Mouse (Mus musculus) small intestine, adult 2 months (tissue): ENCODE data around the gene Tph1. TPM values are rescaled to one million over a fixed set of nuclear protein-coding genes. Genes with fewer than 3 reads are reported as not detected.
A peak's percentile ranks its signal among the peaks of the same experiment; 100 is the strongest.

Experiments used
- H3K27ac ChIP-seq: fragments of 200-500 bp; 2 replicates; pipeline ENCODE4 v1.5.1; 2012; ENCODE audit warnings: low read depth, low read length, control low read depth, inconsistent platforms; ENCODE audit not compliant: insufficient read depth
- H3K27me3 ChIP-seq: fragments of 200-500 bp; 2 replicates; pipeline ENCODE4 v1.6.1; 2012; ENCODE audit warnings: mild to moderate bottlenecking, moderate library complexity, low read length, inconsistent platforms; ENCODE audit not compliant: control insufficient read depth, insufficient read depth
- H3K36me3 ChIP-seq: fragments of 200-500 bp; 2 replicates; pipeline ENCODE4 v1.6.1; 2012; ENCODE audit warnings: mild to moderate bottlenecking, low read length, control low read depth, inconsistent platforms; ENCODE audit not compliant: control insufficient read depth, insufficient read depth
- H3K4me1 ChIP-seq: fragments of 200-500 bp; 2 replicates; pipeline ENCODE4 v1.6.1; 2012; ENCODE audit warnings: low read length, inconsistent platforms, mixed read lengths; ENCODE audit not compliant: control insufficient read depth, insufficient read depth, insufficient read length
- H3K4me3 ChIP-seq: fragments of 200-500 bp; 2 replicates; pipeline ENCODE4 v1.5.1; 2012; ENCODE audit warnings: low read depth, mild to moderate bottlenecking, control low read depth, inconsistent platforms, low read length, moderate library complexity
- CTCF ChIP-seq: fragments of 200-500 bp; IDR thresholded peaks from 2 replicates; pipeline ENCODE4 v1.5.1; 2012; ENCODE audit warnings: low read depth, mild to moderate bottlenecking, control low read depth, inconsistent platforms, low read length, moderate library complexity, mixed read lengths; ENCODE audit not compliant: insufficient replicate concordance, insufficient read length; ENCODE audit errors: extremely low read depth
- POLR2A ChIP-seq: fragments of 200-500 bp; IDR thresholded peaks from 2 replicates; pipeline ENCODE4 v1.6.1; 2012; ENCODE audit warnings: low read depth, mild to moderate bottlenecking, control low read depth, inconsistent platforms, low read length, moderate library complexity
- WGBS: fragments of 180-500 bp; shearing (Covaris S2); methylation state at CpG from one replicate; pipeline ENCODE4 v1.1.7; 2018; 5-methylcytosine and 5-hydroxymethylcytosine counted together
- polyA plus RNA-seq: library from polyadenylated mRNA; depleted of rRNA; stranded (reverse); fragments of >200 nt; gene quantifications from 2 replicates; pipeline ENCODE4 v1.2.3, GENCODE M21; 2012; rRNA removed

The Tph1 gene
- polyA plus RNA-seq = 1.6 and 2.2 TPM in 2 replicates

DNA sequence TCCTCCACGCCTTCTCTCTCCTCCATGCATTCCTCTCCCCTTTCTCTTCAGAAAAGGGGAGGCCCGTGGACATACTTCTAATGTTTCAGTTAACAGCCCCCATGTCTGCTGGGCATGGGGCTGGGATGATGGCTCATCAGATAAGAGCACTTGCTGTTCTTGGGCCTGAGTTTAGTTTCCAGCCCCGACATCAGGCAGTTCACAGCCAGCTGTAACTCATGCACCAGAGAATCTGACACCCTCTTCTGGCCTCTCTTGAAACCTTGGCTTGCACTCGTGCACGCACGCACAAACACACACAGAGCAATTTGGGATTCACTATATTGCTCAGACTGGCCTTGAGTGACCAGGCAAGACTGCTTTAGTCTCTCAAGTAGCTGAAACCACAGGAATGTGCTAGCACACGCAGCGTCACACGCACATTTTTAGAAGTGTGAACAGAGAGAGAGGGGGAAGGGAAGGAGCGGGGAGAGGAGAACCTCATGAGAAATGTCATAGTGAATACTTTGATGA lies at the start of gene Tph1:
Gene Tph1 (minus strand): TSS at position 378 of the 513 bp plus-strand sequence.
- peaks cover 5% of the 10 kb centered on the region for H3K27me3 ChIP-seq
- TF ChIP-seq POLR2A = no peak
- TF ChIP-seq CTCF = no peak
- no peaks in the 10 kb centered on the region for H3K4me1 ChIP-seq
- H3K36me3 ChIP-seq = no peaks in the 10 kb centered on the region
- WGBS = 41% methylated on average over 10 of the region's 10 CpGs
- no peak within 1 kb of the TSS for H3K4me3 ChIP-seq
- H3K27ac ChIP-seq = no peak within 1 kb of the TSS

DNA sequence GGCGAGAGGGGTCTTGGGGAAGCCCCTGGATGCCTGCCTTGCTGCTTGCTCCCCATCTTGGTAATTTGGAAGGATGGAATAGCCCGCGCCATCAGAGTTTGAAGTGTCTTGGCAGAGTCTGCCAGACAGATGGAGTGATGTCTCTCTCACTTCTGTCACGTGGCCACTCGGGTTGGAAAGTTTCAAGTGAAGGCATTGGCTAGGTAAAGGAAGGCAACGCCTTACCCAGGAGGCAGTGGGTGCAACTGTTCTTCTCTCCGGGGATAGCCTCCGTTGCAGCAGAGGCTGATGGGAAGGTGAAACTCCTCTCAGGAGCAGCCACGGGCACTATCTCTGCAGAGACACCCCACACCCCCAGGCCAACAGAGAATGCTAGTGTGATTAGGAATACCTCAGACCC lies 48.1 kb upstream of the Tph1 start:
- Histone ChIP-seq H3K36me3 (no peaks in the 10 kb centered on the region), H3K4me3 (no peak overlapping the region), H3K4me1 (peaks cover 18% of the 10 kb centered on the region), H3K27ac (no peak overlapping the region), H3K27me3 (no peaks in the 10 kb centered on the region)
- WGBS = 84% methylated on average over 9 of the region's 9 CpGs
- TF ChIP-seq POLR2A (no peak), CTCF (no peak)

DNA sequence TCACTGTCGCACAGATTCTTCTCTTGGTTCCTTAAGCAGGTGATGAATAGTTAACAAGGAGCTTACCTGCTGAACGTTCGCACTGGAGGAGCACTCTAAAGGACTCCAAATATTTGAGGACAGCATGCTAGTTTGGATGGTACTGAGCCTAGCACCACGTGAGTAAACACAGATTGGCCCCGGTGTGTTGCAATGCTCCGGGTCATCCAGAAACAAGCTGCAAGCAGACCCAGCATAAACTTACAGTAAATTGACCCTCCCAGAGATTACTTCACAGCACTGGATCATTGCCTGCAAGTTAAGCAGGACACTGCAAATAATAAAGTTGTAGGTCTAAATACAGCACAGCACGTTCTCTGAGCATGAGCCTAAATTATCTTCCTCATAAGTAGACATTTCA lies 47.2 kb upstream of the Tph1 start:
- 40% methylated on average over 7 of the region's 7 CpGs for WGBS
- no peaks in the 10 kb centered on the region for H3K36me3 ChIP-seq
- H3K27me3 ChIP-seq = no peaks in the 10 kb centered on the region
- H3K4me3 ChIP-seq = no peak overlapping the region
- no peak for TF ChIP-seq POLR2A
- TF ChIP-seq CTCF = no peak
- H3K27ac ChIP-seq = no peak overlapping the region
- peaks cover 18% of the 10 kb centered on the region for H3K4me1 ChIP-seq

DNA sequence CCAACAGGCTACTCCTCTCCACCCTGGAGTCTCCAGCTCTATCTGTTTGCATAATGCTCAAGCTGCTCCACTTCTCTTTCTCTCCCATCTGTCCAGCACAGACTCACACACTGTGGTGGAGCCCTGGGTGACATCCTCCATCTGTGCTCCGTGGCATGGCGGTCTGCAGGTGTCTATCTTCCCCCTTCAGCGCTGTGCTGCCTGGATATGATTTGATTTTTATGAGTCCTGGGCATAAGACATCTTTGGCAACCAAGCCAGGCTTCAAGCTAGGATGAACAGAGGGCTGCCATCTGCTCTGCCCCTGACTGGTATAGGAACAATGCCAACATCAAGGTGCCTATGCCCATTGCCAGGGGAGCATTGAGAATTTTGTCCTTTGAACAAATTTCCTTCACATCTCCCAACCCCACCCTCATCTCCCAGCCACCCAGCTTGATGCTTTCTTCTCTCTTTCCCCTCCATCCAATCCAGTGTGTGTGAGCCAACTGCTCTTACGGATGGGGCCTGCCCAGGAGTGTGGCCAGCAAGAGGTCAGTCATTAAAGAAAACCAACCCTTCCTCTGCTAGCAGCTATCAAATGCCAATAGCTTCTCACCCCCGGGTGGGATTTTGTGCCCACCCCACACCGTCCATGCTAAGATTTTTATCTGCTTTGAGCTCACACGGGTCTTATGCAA lies 46.4 kb upstream of the Tph1 start:
- H3K27me3 ChIP-seq = no peaks in the 10 kb centered on the region
- TF ChIP-seq POLR2A = no peak
- TF ChIP-seq CTCF = no peak
- peaks cover 13% of the 10 kb centered on the region for H3K4me1 ChIP-seq
- H3K36me3 ChIP-seq = no peaks in the 10 kb centered on the region
- no peak overlapping the region for H3K4me3 ChIP-seq
- WGBS = 80% methylated on average over 7 of the region's 7 CpGs
- no peak overlapping the region for H3K27ac ChIP-seq

DNA sequence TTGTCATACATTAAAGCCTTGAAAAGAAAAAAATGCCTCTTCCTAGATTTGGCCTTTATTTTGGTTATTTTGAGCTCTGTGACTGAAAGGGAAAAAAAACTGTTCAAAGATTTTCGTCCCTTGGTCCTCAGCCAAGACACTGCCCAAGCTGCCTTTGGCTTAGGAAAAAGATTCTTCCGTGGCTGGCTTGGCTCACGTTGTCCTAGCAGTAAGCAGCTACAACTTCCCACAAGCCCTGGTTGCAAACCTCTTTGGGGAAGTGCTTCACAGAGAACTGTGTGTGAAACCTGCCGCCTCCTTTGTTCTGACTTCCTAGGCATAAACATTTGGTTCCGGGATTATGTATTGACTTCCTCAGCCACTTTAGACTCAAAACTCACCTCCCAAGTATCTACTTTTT lies 44.6 kb upstream of the Tph1 start:
- WGBS = 30% methylated on average over 5 of the region's 5 CpGs
- H3K4me1 ChIP-seq = peaks cover 6% of the 10 kb centered on the region
- H3K27me3 ChIP-seq = no peaks in the 10 kb centered on the region
- H3K36me3 ChIP-seq = no peaks in the 10 kb centered on the region
- no peak for TF ChIP-seq POLR2A
- TF ChIP-seq CTCF = no peak
- H3K4me3 ChIP-seq = no peak overlapping the region
- no peak overlapping the region for H3K27ac ChIP-seq

DNA sequence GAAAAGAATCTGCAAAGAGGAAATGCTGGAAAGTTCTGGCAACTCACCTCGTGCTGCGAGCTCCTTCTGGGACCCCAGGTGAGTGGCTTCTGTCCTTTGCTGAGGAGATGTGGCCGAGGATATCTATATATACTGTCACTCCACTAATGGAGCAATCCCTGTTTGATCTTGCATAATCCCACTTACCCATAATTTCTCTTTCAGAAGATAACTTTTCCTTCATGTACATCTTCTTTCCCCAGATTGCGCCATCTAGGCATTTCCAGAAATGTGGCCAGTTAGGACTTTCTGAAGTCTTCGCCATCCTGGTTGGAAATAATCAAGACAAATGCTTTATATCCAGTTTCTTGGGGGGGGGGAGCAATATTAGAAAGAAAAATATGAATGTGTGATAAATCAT lies 43.3 kb upstream of the Tph1 start, which contains the start of gene Saa3:
Gene Saa3 (minus strand): TSS at position 101 of the 400 bp plus-strand sequence.
- TF ChIP-seq POLR2A = no peak
- TF ChIP-seq CTCF = no peak
- no peak within 1 kb of the TSS for H3K4me3 ChIP-seq
- 89% methylated on average over 5 of the region's 5 CpGs for whole genome bisulfite sequencing
- peaks cover 7% of the 10 kb centered on the region for H3K4me1 ChIP-seq
- H3K36me3 ChIP-seq = no peaks in the 10 kb centered on the region
- H3K27me3 ChIP-seq = no peaks in the 10 kb centered on the region
- no peak within 1 kb of the TSS for H3K27ac ChIP-seq

DNA sequence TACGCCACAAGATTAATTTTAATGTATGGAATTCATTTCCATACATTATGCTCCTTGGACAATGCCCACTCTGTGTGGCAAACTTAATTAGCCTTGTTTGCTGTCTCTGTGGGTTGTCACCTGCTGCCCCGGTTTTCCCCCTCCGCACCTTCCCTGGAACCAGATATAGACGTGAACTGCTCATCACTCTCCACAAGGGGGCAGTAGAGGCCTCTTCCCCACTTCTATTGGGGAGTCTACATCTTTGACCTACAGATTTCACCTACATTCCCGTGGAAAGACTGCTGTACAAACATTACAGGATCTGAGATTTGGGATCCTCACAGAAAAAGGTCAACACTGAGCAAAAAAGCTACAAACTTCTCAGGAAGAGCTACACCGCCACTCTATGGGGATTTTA lies 42.2 kb upstream of the Tph1 start:
- WGBS = 25% methylated on average over 6 of the region's 6 CpGs
- no peaks in the 10 kb centered on the region for H3K27me3 ChIP-seq
- H3K36me3 ChIP-seq = no peaks in the 10 kb centered on the region
- peaks cover 6% of the 10 kb centered on the region; the same call in 1 of the 2 replicates for H3K4me1 ChIP-seq
- H3K4me3 ChIP-seq = no peak overlapping the region
- H3K27ac ChIP-seq = no peak overlapping the region
- no peak for TF ChIP-seq POLR2A
- TF ChIP-seq CTCF = peak; percentile 80; the same call in 1 of the 2 replicates
